Mouse (Mus musculus): Measurements from ENCODE around the gene Ift43. TPM values are rescaled to one million over a fixed set of nuclear protein-coding genes. Genes with fewer than 3 reads are reported as not detected.

Ift43 gene
- polyA plus RNA-seq, 1 experiment from 2014 or later, result 61.0 TPM

DNA sequence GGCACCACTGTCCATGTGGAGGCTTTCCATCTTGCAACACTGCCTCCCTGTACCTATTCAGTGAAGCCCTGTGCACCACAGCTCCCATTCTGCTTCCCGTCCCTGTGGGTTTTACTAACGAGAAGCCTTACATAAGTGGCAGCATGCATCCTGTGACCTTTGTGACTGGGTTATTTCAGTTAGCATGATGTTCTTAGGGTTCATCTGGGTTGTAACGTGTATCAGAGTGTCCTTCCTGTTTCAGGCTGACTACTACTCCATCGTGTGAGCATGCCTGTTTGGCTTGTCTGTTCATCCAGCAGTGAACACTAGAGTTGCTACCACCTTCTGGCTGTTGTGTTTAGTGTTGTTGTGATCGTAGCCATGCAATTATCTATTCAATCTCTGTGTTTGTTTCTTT, 36.2 kb upstream of the Ift43 start:
- Histone ChIP-seq H3K27me3 (replicated peaks; ENCODE audit: control insufficient read depth, insufficient read depth, low read length) (no peaks in the 10 kb centered on the region), H3K27ac (ENCODE audit: low read depth, low read length) (no peak overlapping the region), H3K4me3 (ENCODE audit: low read depth, low read length) (no peak overlapping the region), H3K4me2 (replicated peaks; ENCODE audit: low read depth) (no peak overlapping the region), H3K9me3 (ENCODE audit: control insufficient read depth) (no peaks in the 10 kb centered on the region), H3K36me3 (ENCODE audit: control insufficient read depth, insufficient read depth) (no peaks in the 10 kb centered on the region; the same call in 1 of the 2 replicates), H3K4me1 (replicated peaks; ENCODE audit: control insufficient read depth, insufficient read depth, low read length) (no peaks in the 10 kb centered on the region), H3K9ac (ENCODE audit: low read depth, low read length) (no peak overlapping the region)
- no peak for ATAC-seq
- TF ChIP-seq CTCF (IDR thresholded peaks at IDR 0.05; ENCODE audit: low read depth), result no peak
- WGBS, result 76% methylated on average over 5 of the region's 5 CpGs

DNA sequence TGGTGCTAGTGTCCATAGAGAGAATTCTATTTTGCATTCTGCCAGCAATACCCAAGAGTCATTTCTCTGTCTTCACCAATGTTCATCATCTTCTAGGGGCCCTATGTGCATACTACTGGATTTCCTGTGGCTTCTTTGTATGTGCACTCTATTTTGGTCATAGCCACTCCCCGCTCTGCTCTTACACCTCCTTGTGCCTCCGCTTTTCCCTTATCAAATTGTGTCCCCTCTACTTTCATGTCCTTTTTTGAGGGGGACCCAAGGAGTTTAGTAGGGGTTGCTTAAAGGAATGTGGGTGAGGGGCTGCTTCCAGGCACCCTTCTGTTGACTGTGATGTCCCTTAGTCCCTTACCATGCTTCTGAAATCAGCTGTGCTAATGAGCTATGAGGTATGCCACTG, 35.6 kb upstream of the Ift43 start:
- H3K27me3 ChIP-seq (replicated peaks; ENCODE audit: control insufficient read depth, insufficient read depth, low read length), result no peaks in the 10 kb centered on the region
- no peak overlapping the region for H3K9ac ChIP-seq (ENCODE audit: low read depth, low read length)
- no peak overlapping the region for H3K4me3 ChIP-seq (ENCODE audit: low read depth, low read length)
- TF ChIP-seq CTCF (IDR thresholded peaks at IDR 0.05; ENCODE audit: low read depth), result no peak
- no peaks in the 10 kb centered on the region for H3K9me3 ChIP-seq (ENCODE audit: control insufficient read depth)
- no peak for ATAC-seq
- no peak overlapping the region for H3K4me2 ChIP-seq (replicated peaks; ENCODE audit: low read depth)
- no peaks in the 10 kb centered on the region; the same call in 1 of the 2 replicates for H3K36me3 ChIP-seq (ENCODE audit: control insufficient read depth, insufficient read depth)
- no peaks in the 10 kb centered on the region for H3K4me1 ChIP-seq (replicated peaks; ENCODE audit: control insufficient read depth, insufficient read depth, low read length)
- WGBS, result 94% methylated on average over 2 of the region's 2 CpGs
- H3K27ac ChIP-seq (ENCODE audit: low read depth, low read length), result no peak overlapping the region

DNA sequence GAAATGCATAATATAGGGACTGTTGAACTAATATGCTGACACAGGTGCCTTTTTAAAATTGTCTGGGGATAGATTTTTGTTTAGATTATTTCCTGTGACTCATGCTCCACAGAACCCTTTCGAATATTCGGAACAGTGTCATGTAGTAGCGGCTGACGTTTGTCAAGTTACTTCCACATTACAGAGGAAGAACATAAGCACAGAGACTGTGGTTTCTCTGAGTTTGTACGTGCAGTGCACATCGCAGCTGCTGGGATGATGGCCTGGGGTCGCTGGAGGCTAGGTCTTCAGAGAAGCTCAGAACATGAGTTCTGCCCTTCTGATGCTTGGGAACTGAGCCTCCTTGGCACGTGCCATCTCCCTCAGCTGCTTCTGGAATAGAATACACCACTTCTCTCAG, 35.0 kb upstream of the Ift43 start:
- Histone ChIP-seq H3K4me3 (ENCODE audit: low read depth, low read length) (no peak overlapping the region), H3K27me3 (replicated peaks; ENCODE audit: control insufficient read depth, insufficient read depth, low read length) (no peaks in the 10 kb centered on the region), H3K4me2 (replicated peaks; ENCODE audit: low read depth) (no peak overlapping the region), H3K27ac (ENCODE audit: low read depth, low read length) (no peak overlapping the region), H3K36me3 (ENCODE audit: control insufficient read depth, insufficient read depth) (no peaks in the 10 kb centered on the region; the same call in 1 of the 2 replicates), H3K4me1 (replicated peaks; ENCODE audit: control insufficient read depth, insufficient read depth, low read length) (no peaks in the 10 kb centered on the region), H3K9ac (ENCODE audit: low read depth, low read length) (no peak overlapping the region), H3K9me3 (ENCODE audit: control insufficient read depth) (no peaks in the 10 kb centered on the region)
- ATAC-seq, result no peak
- 76% methylated on average over 8 of the region's 8 CpGs for WGBS
- no peak for TF ChIP-seq CTCF (IDR thresholded peaks at IDR 0.05; ENCODE audit: low read depth)

DNA sequence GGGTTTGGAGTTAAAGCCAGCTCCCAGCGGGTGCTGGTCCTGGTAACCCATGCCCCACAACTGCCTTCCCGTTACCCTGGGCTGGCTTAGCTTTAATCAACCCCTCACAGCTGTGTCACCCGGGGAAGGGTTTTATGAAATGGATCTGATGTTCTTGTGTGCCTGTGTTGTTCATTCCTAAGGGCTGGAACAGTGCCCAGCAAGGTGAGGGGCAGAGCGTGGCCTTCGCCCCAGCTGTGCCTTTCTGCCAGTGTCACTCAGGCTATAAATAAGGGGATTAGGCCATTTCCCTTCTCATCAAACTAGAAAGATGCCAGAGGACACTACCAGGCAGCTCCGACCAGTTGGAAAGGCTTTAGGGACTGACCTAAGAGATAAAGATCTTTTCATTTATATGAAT, 32.5 kb upstream of the Ift43 start:
- H3K9ac ChIP-seq (ENCODE audit: low read depth, low read length), result no peak overlapping the region
- no peak overlapping the region for H3K4me3 ChIP-seq (ENCODE audit: low read depth, low read length)
- no peak overlapping the region for H3K27ac ChIP-seq (ENCODE audit: low read depth, low read length)
- no peak for ATAC-seq
- H3K9me3 ChIP-seq (ENCODE audit: control insufficient read depth), result no peaks in the 10 kb centered on the region
- H3K4me2 ChIP-seq (replicated peaks; ENCODE audit: low read depth), result no peak overlapping the region
- TF ChIP-seq CTCF (IDR thresholded peaks at IDR 0.05; ENCODE audit: low read depth), result no peak
- WGBS, result 84% methylated on average over 6 of the region's 6 CpGs
- no peaks in the 10 kb centered on the region for H3K4me1 ChIP-seq (replicated peaks; ENCODE audit: control insufficient read depth, insufficient read depth, low read length)
- H3K36me3 ChIP-seq (ENCODE audit: control insufficient read depth, insufficient read depth), result no peaks in the 10 kb centered on the region
- H3K27me3 ChIP-seq (replicated peaks; ENCODE audit: control insufficient read depth, insufficient read depth, low read length), result no peaks in the 10 kb centered on the region

DNA sequence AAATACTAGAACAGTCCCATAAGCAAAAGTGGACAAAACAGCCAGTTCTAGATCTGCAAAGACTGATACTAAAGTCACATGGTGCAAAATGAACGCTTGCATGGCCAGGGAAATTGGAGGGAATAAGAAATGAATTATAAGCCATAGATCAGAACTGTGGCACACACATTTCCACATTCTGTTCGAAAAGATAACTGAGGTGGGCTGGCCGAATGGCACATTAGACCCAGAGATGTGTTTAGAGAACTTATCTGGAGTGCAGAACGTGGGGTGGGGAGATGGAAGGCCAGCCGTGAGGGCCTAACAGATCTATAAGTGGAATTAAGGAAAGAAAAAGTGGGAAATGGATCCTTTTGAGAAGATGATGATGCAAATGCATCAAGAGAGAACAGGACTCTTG, 30.9 kb upstream of the Ift43 start:
- no peak overlapping the region for H3K4me3 ChIP-seq (ENCODE audit: low read depth, low read length)
- no peaks in the 10 kb centered on the region for H3K27me3 ChIP-seq (replicated peaks; ENCODE audit: control insufficient read depth, insufficient read depth, low read length)
- 86% methylated on average over 5 of the region's 5 CpGs for WGBS
- no peak overlapping the region for H3K9ac ChIP-seq (ENCODE audit: low read depth, low read length)
- no peaks in the 10 kb centered on the region; the same call in 1 of the 2 replicates for H3K36me3 ChIP-seq (ENCODE audit: control insufficient read depth, insufficient read depth)
- H3K9me3 ChIP-seq (ENCODE audit: control insufficient read depth), result no peaks in the 10 kb centered on the region
- no peak for TF ChIP-seq CTCF (IDR thresholded peaks at IDR 0.05; ENCODE audit: low read depth)
- no peak overlapping the region for H3K4me2 ChIP-seq (replicated peaks; ENCODE audit: low read depth)
- no peak for ATAC-seq
- no peak overlapping the region for H3K27ac ChIP-seq (ENCODE audit: low read depth, low read length)
- H3K4me1 ChIP-seq (replicated peaks; ENCODE audit: control insufficient read depth, insufficient read depth, low read length), result no peaks in the 10 kb centered on the region

DNA sequence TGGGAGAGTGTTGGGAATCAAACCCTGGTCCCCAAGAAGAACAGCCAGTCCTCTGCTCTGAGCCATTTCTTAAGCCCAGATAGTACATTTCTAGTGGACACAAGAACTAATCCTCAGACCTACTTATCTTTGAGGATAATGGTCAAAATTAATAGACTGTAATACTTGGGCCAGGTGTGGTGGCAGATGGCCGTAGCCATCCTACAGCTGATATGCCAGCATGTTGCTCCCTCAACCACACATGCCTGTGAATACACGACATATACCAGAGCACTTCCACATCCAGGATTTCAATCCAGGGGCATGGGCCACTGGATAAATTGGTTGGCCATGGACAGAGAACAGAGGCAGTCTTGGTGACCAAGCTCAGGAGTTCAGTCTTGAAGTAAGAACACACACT, 27.0 kb upstream of the Ift43 start:
- Histone ChIP-seq H3K9ac (ENCODE audit: low read depth, low read length) (no peak overlapping the region), H3K4me3 (ENCODE audit: low read depth, low read length) (no peak overlapping the region), H3K36me3 (ENCODE audit: control insufficient read depth, insufficient read depth) (peaks cover 4% of the 10 kb centered on the region; the same call in 1 of the 2 replicates), H3K4me1 (replicated peaks; ENCODE audit: control insufficient read depth, insufficient read depth, low read length) (no peaks in the 10 kb centered on the region), H3K27me3 (replicated peaks; ENCODE audit: control insufficient read depth, insufficient read depth, low read length) (no peaks in the 10 kb centered on the region), H3K9me3 (ENCODE audit: control insufficient read depth) (no peaks in the 10 kb centered on the region), H3K4me2 (replicated peaks; ENCODE audit: low read depth) (no peak overlapping the region), H3K27ac (ENCODE audit: low read depth, low read length) (no peak overlapping the region)
- 97% methylated on average over 2 of the region's 2 CpGs for WGBS
- ATAC-seq, result no peak
- no peak for TF ChIP-seq CTCF (IDR thresholded peaks at IDR 0.05; ENCODE audit: low read depth)

DNA sequence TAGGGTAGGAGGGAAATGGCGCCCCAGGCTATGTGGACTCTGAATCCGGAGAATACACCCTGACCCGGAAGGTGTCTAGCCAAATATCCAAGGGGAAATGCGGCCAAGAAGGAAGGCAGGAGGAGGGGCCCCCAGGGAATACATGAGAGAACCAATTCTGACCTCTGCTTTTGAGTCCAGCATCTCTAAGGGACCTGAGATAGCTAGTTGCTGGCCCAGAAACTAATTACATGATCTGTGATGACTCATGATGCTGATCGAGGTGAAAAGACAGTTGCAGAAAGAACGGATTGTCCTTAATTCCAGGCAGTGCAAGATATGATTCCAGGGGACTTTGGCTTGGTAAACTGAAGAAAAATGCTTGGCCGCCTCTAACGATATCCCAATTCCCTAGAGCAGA, 25.4 kb upstream of the Ift43 start:
- no peak overlapping the region for H3K4me2 ChIP-seq (replicated peaks; ENCODE audit: low read depth)
- H3K27me3 ChIP-seq (replicated peaks; ENCODE audit: control insufficient read depth, insufficient read depth, low read length), result no peaks in the 10 kb centered on the region
- TF ChIP-seq CTCF (IDR thresholded peaks at IDR 0.05; ENCODE audit: low read depth), result no peak
- H3K9me3 ChIP-seq (ENCODE audit: control insufficient read depth), result no peaks in the 10 kb centered on the region
- WGBS, result 82% methylated on average over 8 of the region's 8 CpGs
- H3K4me1 ChIP-seq (replicated peaks; ENCODE audit: control insufficient read depth, insufficient read depth, low read length), result no peaks in the 10 kb centered on the region
- H3K4me3 ChIP-seq (ENCODE audit: low read depth, low read length), result no peak overlapping the region
- H3K9ac ChIP-seq (ENCODE audit: low read depth, low read length), result no peak overlapping the region
- peaks cover 4% of the 10 kb centered on the region; the same call in 1 of the 2 replicates for H3K36me3 ChIP-seq (ENCODE audit: control insufficient read depth, insufficient read depth)
- H3K27ac ChIP-seq (ENCODE audit: low read depth, low read length), result no peak overlapping the region
- no peak for ATAC-seq
